Mouse (Mus musculus) gastrocnemius, postnatal 36 days (tissue): ENCODE measurements around the gene Rabepk. TPM values are rescaled to one million over a fixed set of nuclear protein-coding genes. Genes with fewer than 3 reads are reported as not detected.
"Not testable (repeated sequence)": the region's sequence is repeated elsewhere in the genome, so short reads cannot be mapped to it uniquely, and the experiment has no call there.

Source experiments
- DNase-seq, 2 experiments: peaks; one replicate each; pipeline ENCODE4 v3.0.0; 2022
- intact Hi-C: fragments of 180-260 bp; cut with DNase I; formaldehyde crosslinking; loops from one replicate; pipeline ENCODE4 v1.15.1; 2025
- total RNA-seq, 2 experiments: library from RNA; stranded (reverse); gene quantifications; 2 replicates each; pipeline ENCODE4 v1.2.3; 2021

Gene Rabepk
- total RNA-seq, 2 experiments from 2014 or later = 7.5 to 8.6 TPM

- intact Hi-C loops = no loop called here
- peak; percentile 96 to 99 for DNase-seq
These were observed 28.1 kb downstream of the Rabepk start, which contains the start of gene Hspa5 for GRCm38 (mm10) chr2:34771368-34772226. Gene Hspa5 (plus strand): TSS chr2:34771970.

GRCm38 (mm10) chr2:34770951-34771350 is 28.8 kb downstream of the Rabepk start:
- intact Hi-C loops = no loop called here
- no peak for DNase-seq

- no peak for DNase-seq
- intact Hi-C loops = no loop called here
These were observed 29.7 kb downstream of the Rabepk start for GRCm38 (mm10) chr2:34770049-34770448.

- intact Hi-C loops = no loop called here
- no peak for DNase-seq
These were observed 34.9 kb downstream of the Rabepk start for GRCm38 (mm10) chr2:34764801-34765200.

GRCm38 (mm10) chr2:34762872-34763271 is 36.8 kb downstream of the Rabepk start:
- intact Hi-C loops = no loop called here
- DNase-seq = no peak

- DNase-seq = no peak
- intact Hi-C loops = no loop called here
These were observed 37.5 kb downstream of the Rabepk start for GRCm38 (mm10) chr2:34762174-34762573.

GRCm38 (mm10) chr2:34761272-34761671 is 38.4 kb downstream of the Rabepk start:
- intact Hi-C loops = not testable (repeated sequence)

GRCm38 (mm10) chr2:34757341-34757740 is 42.4 kb downstream of the Rabepk start:
- no peak for DNase-seq
- intact Hi-C loops = no loop called here

More at GRCm38 (mm10) chr2:34761272-34761671, 38.4 kb downstream of the Rabepk start:
- DNase-seq = not testable (repeated sequence)

GRCm38 (mm10) chr2:34754551-34755358 is 45.0 kb downstream of the Rabepk start, which contains the start of gene Gapvd1:
Gene Gapvd1 (minus strand): TSS chr2:34755232.
- DNase-seq = no peak
- intact Hi-C loops = no loop called here

- peak; percentile 81 to 88 for DNase-seq
- intact Hi-C loops = no loop called here
These were observed 45.7 kb downstream of the Rabepk start for GRCm38 (mm10) chr2:34753811-34754550.

- intact Hi-C loops = no loop called here
- DNase-seq = no peak
These were observed 49.5 kb downstream of the Rabepk start for GRCm38 (mm10) chr2:34750245-34750644.

- DNase-seq = no peak
- intact Hi-C loops = no loop called here
These were observed 51.2 kb downstream of the Rabepk start for GRCm38 (mm10) chr2:34748479-34748878.

- intact Hi-C loops = no loop called here
- no peak for DNase-seq
These were observed 54.0 kb downstream of the Rabepk start for GRCm38 (mm10) chr2:34745673-34746072.

GRCm38 (mm10) chr2:34744476-34744875 is 55.2 kb downstream of the Rabepk start:
- DNase-seq = no peak
- intact Hi-C loops = no loop called here

GRCm38 (mm10) chr2:34742675-34743074 is 57.0 kb downstream of the Rabepk start:
- intact Hi-C loops = no loop called here
- DNase-seq = no peak

GRCm38 (mm10) chr2:34741390-34742159 is 58.1 kb downstream of the Rabepk start:
- DNase-seq = no peak
- intact Hi-C loops = no loop called here

GRCm38 (mm10) chr2:34739684-34740391 is 59.9 kb downstream of the Rabepk start:
- intact Hi-C loops = no loop called here
- no peak for DNase-seq

GRCm38 (mm10) chr2:34737911-34738310 is 61.8 kb downstream of the Rabepk start:
- DNase-seq = no peak
- intact Hi-C loops = no loop called here

GRCm38 (mm10) chr2:34736626-34737025 is 63.1 kb downstream of the Rabepk start:
- intact Hi-C loops = no loop called here

More at GRCm38 (mm10) chr2:34736626-34737025, 63.1 kb downstream of the Rabepk start:
- no peak for DNase-seq
